Mouse (Mus musculus): ENCODE data around the gene Mmp21. TPM values are rescaled to one million over a fixed set of nuclear protein-coding genes. Genes with fewer than 3 reads are reported as not detected.
"Not testable (repeated sequence)": the region's sequence is repeated elsewhere in the genome, so short reads cannot be mapped to it uniquely, and the experiment has no call there.

Mmp21 gene
- polyA plus RNA-seq, 1 experiment from 2014 or later: 0.04 TPM

- no peak for ATAC-seq (ENCODE audit: low read depth)
- H3K4me3 ChIP-seq (ENCODE audit: low read depth, low read length): no peak overlapping the region
- no peaks in the 10 kb centered on the region for H3K9me3 ChIP-seq (replicated peaks; ENCODE audit: control insufficient read depth, low read length)
- H3K36me3 ChIP-seq (ENCODE audit: control insufficient read depth, insufficient read depth): peaks cover 13% of the 10 kb centered on the region
- H3K27ac ChIP-seq (ENCODE audit: low read length): peak overlapping the region; percentile 68
- H3K27me3 ChIP-seq (ENCODE audit: control insufficient read depth, insufficient read depth, low read depth, low read length): no peaks in the 10 kb centered on the region
- H3K9ac ChIP-seq (ENCODE audit: low read depth, low read length): no peak overlapping the region
- 85% methylated on average over 7 of the region's 7 CpGs for WGBS (ENCODE audit: insufficient replicate concordance)
- H3K4me2 ChIP-seq (ENCODE audit: low read depth, low read length): no peak overlapping the region
- H3K4me1 ChIP-seq (ENCODE audit: control insufficient read depth, low read depth, low read length): peaks cover 45% of the 10 kb centered on the region
These were observed 24.0 kb upstream of the Mmp21 start for GRCm38 (mm10) chr7:133703906-133704305.

GRCm38 (mm10) chr7:133702333-133702732 lies 22.5 kb upstream of the Mmp21 start:
- H3K9ac ChIP-seq (ENCODE audit: low read depth, low read length): peak overlapping the region; percentile 86
- peak overlapping the region; percentile 80 for H3K4me3 ChIP-seq (ENCODE audit: low read depth, low read length)
- no peaks in the 10 kb centered on the region for H3K9me3 ChIP-seq (replicated peaks; ENCODE audit: control insufficient read depth, low read length)
- H3K27me3 ChIP-seq (ENCODE audit: control insufficient read depth, insufficient read depth, low read depth, low read length): no peaks in the 10 kb centered on the region
- H3K4me2 ChIP-seq (ENCODE audit: low read depth, low read length): peak overlapping the region; percentile 83
- peak overlapping the region; percentile 100 for H3K27ac ChIP-seq (ENCODE audit: low read length)
- H3K4me1 ChIP-seq (ENCODE audit: control insufficient read depth, low read depth, low read length): peaks cover 52% of the 10 kb centered on the region
- 17% methylated on average over 10 of the region's 10 CpGs for WGBS (ENCODE audit: insufficient replicate concordance)
- H3K36me3 ChIP-seq (ENCODE audit: control insufficient read depth, insufficient read depth): peaks cover 19% of the 10 kb centered on the region
- ATAC-seq (ENCODE audit: low read depth): peak; percentile 86

- Histone ChIP-seq H3K9me3 (replicated peaks; ENCODE audit: control insufficient read depth, low read length) (no peaks in the 10 kb centered on the region), H3K36me3 (ENCODE audit: control insufficient read depth, insufficient read depth) (peaks cover 28% of the 10 kb centered on the region), H3K27ac (ENCODE audit: low read length) (peak overlapping the region; percentile 100), H3K4me1 (ENCODE audit: control insufficient read depth, low read depth, low read length) (peaks cover 61% of the 10 kb centered on the region), H3K4me2 (ENCODE audit: low read depth, low read length) (peak overlapping the region; percentile 83), H3K27me3 (ENCODE audit: control insufficient read depth, insufficient read depth, low read depth, low read length) (no peaks in the 10 kb centered on the region), H3K4me3 (ENCODE audit: low read depth, low read length) (peak overlapping the region; percentile 80), H3K9ac (ENCODE audit: low read depth, low read length) (peak overlapping the region; percentile 86)
- ATAC-seq (ENCODE audit: low read depth): no peak
- WGBS (ENCODE audit: insufficient replicate concordance): 43% methylated on average over 7 of the region's 7 CpGs
These were observed 21.5 kb upstream of the Mmp21 start for GRCm38 (mm10) chr7:133701366-133701765.

- peak overlapping the region; percentile 86 for H3K9ac ChIP-seq (ENCODE audit: low read depth, low read length)
- peaks cover 43% of the 10 kb centered on the region for H3K36me3 ChIP-seq (ENCODE audit: control insufficient read depth, insufficient read depth)
- WGBS (ENCODE audit: insufficient replicate concordance): 61% methylated on average over 4 of the region's 4 CpGs
- peak overlapping the region; percentile 83 for H3K4me2 ChIP-seq (ENCODE audit: low read depth, low read length)
- H3K9me3 ChIP-seq (replicated peaks; ENCODE audit: control insufficient read depth, low read length): no peaks in the 10 kb centered on the region
- peaks cover 65% of the 10 kb centered on the region for H3K4me1 ChIP-seq (ENCODE audit: control insufficient read depth, low read depth, low read length)
- no peaks in the 10 kb centered on the region for H3K27me3 ChIP-seq (ENCODE audit: control insufficient read depth, insufficient read depth, low read depth, low read length)
- ATAC-seq (ENCODE audit: low read depth): no peak
- H3K27ac ChIP-seq (ENCODE audit: low read length): peak overlapping the region; percentile 100
- peak overlapping the region; percentile 80 for H3K4me3 ChIP-seq (ENCODE audit: low read depth, low read length)
These were observed 20.0 kb upstream of the Mmp21 start for GRCm38 (mm10) chr7:133699885-133700284.

GRCm38 (mm10) chr7:133698021-133698709 lies 18.3 kb upstream of the Mmp21 start:
- peak; percentile 81 for ATAC-seq (ENCODE audit: low read depth)
- no peaks in the 10 kb centered on the region for H3K27me3 ChIP-seq (ENCODE audit: control insufficient read depth, insufficient read depth, low read depth, low read length)
- H3K4me3 ChIP-seq (ENCODE audit: low read depth, low read length): peak overlapping the region; percentile 80
- H3K9me3 ChIP-seq (replicated peaks; ENCODE audit: control insufficient read depth, low read length): no peaks in the 10 kb centered on the region
- WGBS (ENCODE audit: insufficient replicate concordance): 21% methylated on average over 12 of the region's 12 CpGs
- H3K4me2 ChIP-seq (ENCODE audit: low read depth, low read length): peak overlapping the region; percentile 83
- H3K9ac ChIP-seq (ENCODE audit: low read depth, low read length): peak overlapping the region; percentile 61
- H3K4me1 ChIP-seq (ENCODE audit: control insufficient read depth, low read depth, low read length): peaks cover 50% of the 10 kb centered on the region
- H3K36me3 ChIP-seq (ENCODE audit: control insufficient read depth, insufficient read depth): peaks cover 48% of the 10 kb centered on the region
- H3K27ac ChIP-seq (ENCODE audit: low read length): peak overlapping the region; percentile 100

- H3K4me3 ChIP-seq (ENCODE audit: low read depth, low read length); H3K9ac ChIP-seq (ENCODE audit: low read depth, low read length); H3K9me3 ChIP-seq (replicated peaks; ENCODE audit: control insufficient read depth, low read length); ATAC-seq (ENCODE audit: low read depth); H3K4me2 ChIP-seq (ENCODE audit: low read depth, low read length); H3K27ac ChIP-seq (ENCODE audit: low read length); H3K27me3 ChIP-seq (ENCODE audit: control insufficient read depth, insufficient read depth, low read depth, low read length); H3K4me1 ChIP-seq (ENCODE audit: control insufficient read depth, low read depth, low read length): not testable (repeated sequence)
- peaks cover 55% of the 10 kb centered on the region for H3K36me3 ChIP-seq (ENCODE audit: control insufficient read depth, insufficient read depth)
These were observed 5.8 kb upstream of the Mmp21 start for GRCm38 (mm10) chr7:133685644-133686043.

- H3K27me3 ChIP-seq (ENCODE audit: control insufficient read depth, insufficient read depth, low read depth, low read length): no peaks in the 10 kb centered on the region
- H3K4me3 ChIP-seq (ENCODE audit: low read depth, low read length): no peak overlapping the region
- no peak for ATAC-seq (ENCODE audit: low read depth)
- 75% methylated on average over 6 of the region's 6 CpGs for WGBS (ENCODE audit: insufficient replicate concordance)
- peaks cover 45% of the 10 kb centered on the region for H3K36me3 ChIP-seq (ENCODE audit: control insufficient read depth, insufficient read depth)
- no peak overlapping the region for H3K27ac ChIP-seq (ENCODE audit: low read length)
- H3K4me2 ChIP-seq (ENCODE audit: low read depth, low read length): no peak overlapping the region
- H3K9ac ChIP-seq (ENCODE audit: low read depth, low read length): no peak overlapping the region
- H3K4me1 ChIP-seq (ENCODE audit: control insufficient read depth, low read depth, low read length): no peaks in the 10 kb centered on the region
- H3K9me3 ChIP-seq (replicated peaks; ENCODE audit: control insufficient read depth, low read length): 0 out of 2 replicates have a peak, but pooled peaks cover 2% of the 10 kb centered on the region
These were observed 4.8 kb upstream of the Mmp21 start for GRCm38 (mm10) chr7:133684701-133685100.

- no peak for ATAC-seq (ENCODE audit: low read depth)
- Histone ChIP-seq H3K27me3 (ENCODE audit: control insufficient read depth, insufficient read depth, low read depth, low read length) (no peaks in the 10 kb centered on the region), H3K36me3 (ENCODE audit: control insufficient read depth, insufficient read depth) (peaks cover 40% of the 10 kb centered on the region), H3K9me3 (replicated peaks; ENCODE audit: control insufficient read depth, low read length) (0 out of 2 replicates have a peak, but pooled peaks cover 2% of the 10 kb centered on the region), H3K27ac (ENCODE audit: low read length) (no peak overlapping the region), H3K4me1 (ENCODE audit: control insufficient read depth, low read depth, low read length) (no peaks in the 10 kb centered on the region), H3K9ac (ENCODE audit: low read depth, low read length) (no peak overlapping the region), H3K4me3 (ENCODE audit: low read depth, low read length) (no peak overlapping the region), H3K4me2 (ENCODE audit: low read depth, low read length) (no peak overlapping the region)
- WGBS (ENCODE audit: insufficient replicate concordance): 58% methylated on average over 5 of the region's 5 CpGs
These were observed 4.2 kb upstream of the Mmp21 start for GRCm38 (mm10) chr7:133684110-133684509.

- Histone ChIP-seq H3K36me3 (ENCODE audit: control insufficient read depth, insufficient read depth) (peaks cover 35% of the 10 kb centered on the region), H3K4me3 (ENCODE audit: low read depth, low read length) (no peak overlapping the region), H3K4me2 (ENCODE audit: low read depth, low read length) (no peak overlapping the region), H3K27ac (ENCODE audit: low read length) (no peak overlapping the region), H3K27me3 (ENCODE audit: control insufficient read depth, insufficient read depth, low read depth, low read length) (no peaks in the 10 kb centered on the region), H3K9ac (ENCODE audit: low read depth, low read length) (no peak overlapping the region), H3K4me1 (ENCODE audit: control insufficient read depth, low read depth, low read length) (no peaks in the 10 kb centered on the region), H3K9me3 (replicated peaks; ENCODE audit: control insufficient read depth, low read length) (0 out of 2 replicates have a peak, but pooled peaks cover 2% of the 10 kb centered on the region)
- ATAC-seq (ENCODE audit: low read depth): no peak
- WGBS (ENCODE audit: insufficient replicate concordance): 70% methylated on average over 5 of the region's 5 CpGs
These were observed 3.8 kb upstream of the Mmp21 start for GRCm38 (mm10) chr7:133683626-133684025.
